Mouse (Mus musculus) neural tube, embryonic 14.5 days (tissue): ENCODE data around the gene Nudt22. TPM values are rescaled to one million over a fixed set of nuclear protein-coding genes. Genes with fewer than 3 reads are reported as not detected.

ENCODE experiments used
- ATAC-seq: fragments of 200-750 bp; cut with Nextera tagmentation; 2 replicates; pipeline ENCODE4 v1.8.0; 2017; ENCODE audit warnings: low read depth, mild to moderate bottlenecking, moderate TSS enrichment, moderate library complexity
- H3K27ac ChIP-seq: fragments of 300-500 bp; sonication (generic); 2 replicates; pipeline ENCODE4 v1.5.1; 2014; ENCODE audit warnings: low read depth, mild to moderate bottlenecking, control low read depth, low read length, moderate library complexity, mixed read lengths
- H3K27me3 ChIP-seq: fragments of 300-500 bp; sonication (generic); 2 replicates; pipeline ENCODE4 v1.6.1; 2014; ENCODE audit warnings: low read length; ENCODE audit not compliant: control insufficient read depth, insufficient read depth
- H3K36me3 ChIP-seq: fragments of 300-500 bp; sonication (generic); 2 replicates; pipeline ENCODE4 v1.6.1; 2014; ENCODE audit warnings: low read length, mixed read lengths; ENCODE audit not compliant: control insufficient read depth, insufficient read depth
- H3K4me1 ChIP-seq: fragments of 300-500 bp; sonication (generic); 2 replicates; pipeline ENCODE4 v1.6.1; 2014; ENCODE audit warnings: low read length; ENCODE audit not compliant: control insufficient read depth, insufficient read depth
- H3K4me2 ChIP-seq: fragments of 300-500 bp; sonication (generic); 2 replicates; pipeline ENCODE4 v1.6.1; 2014; ENCODE audit warnings: mild to moderate bottlenecking, low read depth, low read length, control low read depth
- H3K4me3 ChIP-seq: fragments of 300-500 bp; sonication (generic); 2 replicates; pipeline ENCODE4 v1.5.1; 2014; ENCODE audit warnings: low read depth, low read length, control low read depth, mixed read lengths
- H3K9ac ChIP-seq: fragments of 300-500 bp; sonication (generic); replicated peaks from 2 replicates; pipeline ENCODE4 v1.6.1; 2014; ENCODE audit warnings: low read depth, mild to moderate bottlenecking, control low read depth, low read length, mixed read lengths
- H3K9me3 ChIP-seq: fragments of 300-500 bp; sonication (generic); 2 replicates; pipeline ENCODE4 v1.6.1; 2016; ENCODE audit warnings: low read length; ENCODE audit not compliant: control insufficient read depth
- WGBS: fragments of 180-500 bp; shearing (Covaris S2); extraction: QIAGEN DNeasy Blood & Tissue Kit; methylation state at CpG from one replicate; pipeline ENCODE4 v1.1.7; 2014; 5-methylcytosine and 5-hydroxymethylcytosine counted together
- polyA plus RNA-seq: library from polyadenylated mRNA; unstranded; fragments of >200 nt; fragmentation: Nextera tagmentation; extraction: Ambion mirVana; gene quantifications from 2 replicates; pipeline ENCODE4 v1.2.1, GENCODE M21; 2014

Gene Nudt22
- polyA plus RNA-seq, 1 experiment from 2014 or later: 22.6 TPM

DNA sequence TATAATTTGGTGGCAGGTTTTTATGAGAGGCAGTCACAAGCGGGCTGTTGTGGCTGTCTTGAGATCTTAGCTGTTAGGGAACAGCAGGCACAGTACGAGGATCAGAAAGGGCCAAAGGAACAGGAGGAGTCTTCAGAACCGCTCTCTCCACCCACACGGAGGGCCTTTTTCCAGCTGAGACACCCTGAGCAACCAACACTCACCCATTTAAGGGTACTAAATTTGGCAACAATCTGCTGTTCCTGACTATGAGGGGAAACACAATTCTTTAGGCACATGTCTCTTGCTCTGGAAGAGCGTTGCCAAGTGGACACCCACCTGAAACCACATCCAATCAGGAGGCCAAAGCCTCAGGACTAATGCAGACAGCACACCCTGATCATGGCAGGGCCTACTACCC, 33.6 kb upstream of the Nudt22 start:
- Histone ChIP-seq H3K36me3 (peaks cover 88% of the 10 kb centered on the region), H3K4me2 (no peak overlapping the region), H3K27ac (no peak overlapping the region), H3K4me3 (no peak overlapping the region), H3K27me3 (no peaks in the 10 kb centered on the region), H3K4me1 (no peaks in the 10 kb centered on the region), H3K9me3 (no peaks in the 10 kb centered on the region), H3K9ac (no peak overlapping the region)
- 97% methylated on average over 5 of the region's 5 CpGs for WGBS
- no peak for ATAC-seq

DNA sequence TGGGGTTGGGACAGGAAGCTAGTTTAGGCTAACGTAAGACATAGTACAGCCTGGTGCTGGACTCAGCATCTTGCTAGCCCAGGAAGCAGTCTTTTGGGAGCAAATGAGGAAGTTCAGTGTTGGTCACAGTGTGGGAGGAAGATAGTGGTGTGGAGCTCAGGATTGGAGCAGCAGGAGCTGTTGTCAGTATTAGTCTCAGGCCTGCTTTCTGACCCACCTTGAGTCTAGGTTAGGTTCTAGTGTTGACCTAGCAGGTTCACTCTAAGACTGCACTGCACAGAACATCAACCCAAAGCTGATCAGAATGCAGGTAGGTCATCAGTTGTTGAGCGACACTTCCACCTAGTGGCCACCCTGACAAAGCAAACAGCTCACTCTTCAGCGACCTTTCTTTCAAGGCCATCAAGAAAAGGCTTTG, 24.3 kb upstream of the Nudt22 start:
- ATAC-seq: no peak; the same call in 1 of the 2 replicates
- peaks cover 47% of the 10 kb centered on the region for H3K36me3 ChIP-seq
- no peaks in the 10 kb centered on the region for H3K27me3 ChIP-seq
- no peak overlapping the region; the same call in 1 of the 2 replicates for H3K27ac ChIP-seq
- no peak overlapping the region for H3K9ac ChIP-seq
- 45% methylated on average over 3 of the region's 3 CpGs for WGBS
- H3K4me2 ChIP-seq: no peak overlapping the region
- no peak overlapping the region for H3K4me3 ChIP-seq
- H3K9me3 ChIP-seq: no peaks in the 10 kb centered on the region
- H3K4me1 ChIP-seq: no peaks in the 10 kb centered on the region

DNA sequence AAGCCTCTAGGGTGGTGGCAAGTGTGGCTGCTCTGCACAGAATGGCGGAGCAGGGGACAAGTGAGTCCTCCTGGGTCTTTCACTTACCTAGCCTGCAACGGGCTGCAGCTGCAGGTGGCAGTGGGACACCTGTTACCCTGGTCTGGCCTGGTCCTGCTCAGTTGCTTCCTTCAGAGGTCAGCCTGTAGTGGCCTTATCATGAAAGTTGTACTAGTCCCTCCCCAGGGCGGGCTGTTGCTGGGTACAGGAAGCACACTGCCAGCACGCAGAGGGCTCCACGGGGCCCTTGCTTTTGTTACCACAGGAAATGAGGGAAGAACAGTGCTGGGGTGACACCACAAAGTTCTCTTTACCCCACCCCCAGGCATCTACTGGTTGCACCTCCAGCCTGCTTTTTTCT, 23.3 kb upstream of the Nudt22 start, which contains the start of gene Fermt3:
Fermt3 (minus strand) TSS at position 279 of the 400 bp plus-strand sequence.
- Histone ChIP-seq H3K27me3 (no peaks in the 10 kb centered on the region), H3K4me2 (no peak within 1 kb of the TSS), H3K9me3 (no peaks in the 10 kb centered on the region), H3K36me3 (peaks cover 36% of the 10 kb centered on the region), H3K4me3 (no peak within 1 kb of the TSS), H3K4me1 (no peaks in the 10 kb centered on the region), H3K9ac (no peak within 1 kb of the TSS), H3K27ac (no peak within 1 kb of the TSS; the same call in 1 of the 2 replicates)
- ATAC-seq: no peak
- WGBS: 81% methylated on average over 5 of the region's 5 CpGs

DNA sequence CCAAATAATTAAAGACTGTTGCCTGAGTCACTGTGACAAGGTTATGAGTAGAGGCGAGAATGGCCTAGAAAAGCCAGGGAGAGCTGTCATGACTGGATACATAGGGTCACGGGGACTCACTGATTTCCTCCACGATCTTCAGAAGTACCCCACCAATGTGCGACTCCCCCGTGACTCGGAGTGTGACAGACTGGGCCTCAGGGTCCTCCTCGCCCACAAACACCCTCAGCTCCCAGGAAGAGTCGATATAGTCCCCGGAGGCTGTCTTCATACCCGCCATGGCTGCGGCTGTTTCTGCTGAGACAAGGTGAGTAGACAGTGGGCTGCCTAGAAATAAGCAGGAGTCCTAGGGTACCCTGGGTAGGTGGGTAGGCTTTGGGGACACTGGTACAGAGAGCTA, 22.6 kb upstream of the Nudt22 start:
- Histone ChIP-seq H3K4me3 (no peak overlapping the region), H3K9me3 (no peaks in the 10 kb centered on the region), H3K9ac (no peak overlapping the region), H3K4me1 (no peaks in the 10 kb centered on the region), H3K36me3 (peaks cover 31% of the 10 kb centered on the region), H3K4me2 (no peak overlapping the region), H3K27me3 (no peaks in the 10 kb centered on the region), H3K27ac (no peak overlapping the region)
- ATAC-seq: no peak
- 92% methylated on average over 11 of the region's 11 CpGs for WGBS

DNA sequence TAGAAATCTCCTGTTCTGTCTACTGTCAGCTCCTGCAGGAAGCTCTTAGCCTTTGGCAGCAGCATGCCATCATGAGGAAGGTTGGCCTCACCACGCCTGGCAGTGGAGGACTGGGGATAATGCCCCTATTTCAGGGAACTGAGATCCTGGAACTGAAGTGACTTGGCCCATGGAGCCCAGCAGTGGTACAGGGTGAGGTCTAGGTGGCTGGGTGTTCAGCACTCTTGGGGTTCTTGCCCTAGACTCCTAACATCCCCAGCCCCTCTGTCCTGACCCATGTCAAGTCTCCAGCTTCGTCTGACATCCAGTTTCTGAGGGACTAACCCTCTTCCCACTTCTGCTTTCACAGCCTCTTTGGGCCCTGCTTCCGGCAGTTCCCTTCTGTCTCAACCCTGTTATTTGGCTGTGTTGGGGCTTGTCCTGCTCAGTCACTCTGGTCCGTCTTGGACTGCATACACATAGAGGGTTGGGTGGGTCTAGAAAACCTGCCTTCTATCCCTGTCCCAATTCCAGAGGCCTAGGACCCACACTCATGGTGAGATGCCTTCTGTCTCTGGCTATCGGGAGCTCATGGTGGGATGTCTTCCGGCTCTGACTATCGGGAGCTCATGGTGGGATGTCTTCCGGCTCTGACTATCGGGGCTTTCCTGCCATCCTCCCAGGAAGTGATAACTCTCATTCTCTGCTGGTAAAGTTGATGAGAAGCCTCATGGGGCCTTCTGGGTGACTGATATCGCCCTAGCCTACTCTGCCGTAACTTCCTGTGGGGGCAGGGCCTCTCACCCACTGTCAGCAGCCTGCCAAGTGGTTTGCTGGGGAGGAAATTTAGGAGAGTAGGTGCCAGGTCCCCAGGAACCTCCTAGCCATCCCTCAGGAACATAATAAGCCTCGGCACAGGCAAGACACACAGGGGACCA, 21.9 kb upstream of the Nudt22 start:
- Histone ChIP-seq H3K4me3 (no peak overlapping the region), H3K27ac (no peak overlapping the region), H3K4me2 (no peak overlapping the region), H3K4me1 (no peaks in the 10 kb centered on the region), H3K27me3 (no peaks in the 10 kb centered on the region), H3K9ac (no peak overlapping the region), H3K9me3 (no peaks in the 10 kb centered on the region), H3K36me3 (peaks cover 24% of the 10 kb centered on the region)
- 83% methylated on average over 12 of the region's 12 CpGs for WGBS
- no peak for ATAC-seq

DNA sequence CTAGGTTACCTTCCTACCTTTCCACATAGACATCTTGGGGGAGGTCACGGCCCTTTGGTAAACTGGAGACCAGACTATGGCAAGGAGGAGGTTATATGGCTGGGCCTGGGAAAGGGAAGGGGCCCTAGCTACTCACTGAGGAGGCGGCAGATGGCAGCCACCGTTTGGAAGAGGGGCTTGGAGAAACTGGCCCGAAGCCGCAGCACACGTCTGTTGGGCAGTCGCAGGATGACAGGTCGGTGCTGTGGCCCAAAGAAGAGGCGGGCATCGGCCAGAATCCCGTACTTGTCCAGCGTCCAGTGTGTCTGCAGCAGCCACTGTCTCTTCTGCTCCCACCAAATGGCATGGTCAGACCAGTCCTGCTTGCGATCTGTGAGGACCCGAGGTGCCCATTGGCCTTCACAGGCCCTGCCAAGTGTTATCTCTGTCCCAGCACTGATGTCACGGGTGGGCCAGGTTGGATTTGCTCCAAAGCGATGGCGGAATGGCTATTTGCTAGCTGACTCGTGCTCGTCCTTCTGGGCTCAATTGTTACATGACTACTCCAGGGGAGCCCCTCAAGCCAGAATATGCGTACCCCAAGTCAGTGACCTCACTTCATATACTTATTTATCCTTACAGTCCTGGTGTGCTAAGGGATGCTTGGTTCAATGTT, 18.7 kb upstream of the Nudt22 start:
- 89% methylated on average over 18 of the region's 20 CpGs for WGBS
- Histone ChIP-seq H3K36me3 (peaks cover under 1% of the 10 kb centered on the region), H3K27me3 (no peaks in the 10 kb centered on the region), H3K4me2 (no peak overlapping the region), H3K9me3 (no peaks in the 10 kb centered on the region), H3K27ac (no peak overlapping the region), H3K4me1 (no peaks in the 10 kb centered on the region), H3K4me3 (no peak overlapping the region), H3K9ac (no peak overlapping the region)
- no peak for ATAC-seq

DNA sequence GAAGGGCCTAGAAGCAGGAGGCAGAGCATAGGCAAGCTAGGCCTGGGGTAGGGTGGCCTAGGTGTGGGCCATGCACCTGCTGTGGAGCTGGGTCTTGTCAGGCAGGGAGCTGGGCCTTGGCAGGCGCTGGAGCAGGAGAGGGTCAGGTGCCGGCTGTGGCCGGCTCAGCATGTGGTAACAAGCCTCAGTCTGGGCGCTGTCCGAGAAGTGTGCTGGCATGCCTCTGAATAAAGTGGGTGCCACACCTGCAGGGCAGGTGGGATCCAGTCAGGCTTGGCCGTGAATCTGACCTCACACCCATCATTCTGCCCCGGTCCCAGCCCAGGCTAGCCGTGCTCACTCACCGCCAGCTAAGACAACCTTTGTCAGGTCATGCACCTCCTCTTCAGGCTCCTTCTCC, 18.1 kb upstream of the Nudt22 start:
- H3K4me1 ChIP-seq: no peaks in the 10 kb centered on the region
- H3K4me2 ChIP-seq: no peak overlapping the region
- no peaks in the 10 kb centered on the region for H3K27me3 ChIP-seq
- no peaks in the 10 kb centered on the region for H3K9me3 ChIP-seq
- 93% methylated on average over 9 of the region's 9 CpGs for WGBS
- H3K36me3 ChIP-seq: no peaks in the 10 kb centered on the region; the same call in 1 of the 2 replicates
- H3K27ac ChIP-seq: no peak overlapping the region
- no peak overlapping the region for H3K9ac ChIP-seq
- no peak for ATAC-seq
- H3K4me3 ChIP-seq: no peak overlapping the region

DNA sequence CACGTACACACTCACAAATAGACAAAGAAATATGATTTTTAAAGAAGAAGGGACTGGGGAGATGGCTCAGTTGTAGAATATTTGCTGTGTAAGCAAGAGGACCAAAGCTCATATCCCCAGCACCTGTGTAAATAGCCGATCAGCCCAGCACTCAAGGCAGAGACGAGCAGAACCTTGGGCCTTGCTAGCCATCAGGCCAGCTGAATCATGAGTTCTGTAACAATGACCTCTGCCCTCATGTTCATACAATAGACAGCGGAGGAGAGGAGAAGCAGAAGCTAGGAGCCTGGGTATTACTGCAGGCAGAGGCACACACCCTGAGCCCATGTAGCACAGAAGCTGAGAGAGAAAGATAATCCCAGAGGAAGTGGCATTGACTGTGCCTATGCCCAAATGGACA, 16.5 kb upstream of the Nudt22 start:
- Histone ChIP-seq H3K9ac (no peak overlapping the region), H3K27me3 (no peaks in the 10 kb centered on the region), H3K36me3 (no peaks in the 10 kb centered on the region), H3K4me3 (no peak overlapping the region), H3K4me1 (no peaks in the 10 kb centered on the region), H3K9me3 (no peaks in the 10 kb centered on the region), H3K27ac (no peak overlapping the region), H3K4me2 (no peak overlapping the region)
- ATAC-seq: no peak
- 80% methylated on average over 4 of the region's 4 CpGs for WGBS
